Mouse (Mus musculus) cerebellum, postnatal 14 days (tissue): ENCODE data around the gene Tenm3.

ENCODE experiments used
- DNase-seq, 2 experiments: peaks; one replicate each; pipeline ENCODE4 v3.0.0; 2021; ENCODE audit warnings: mixed read lengths in 2 of 2

Gene Tenm3

DNA sequence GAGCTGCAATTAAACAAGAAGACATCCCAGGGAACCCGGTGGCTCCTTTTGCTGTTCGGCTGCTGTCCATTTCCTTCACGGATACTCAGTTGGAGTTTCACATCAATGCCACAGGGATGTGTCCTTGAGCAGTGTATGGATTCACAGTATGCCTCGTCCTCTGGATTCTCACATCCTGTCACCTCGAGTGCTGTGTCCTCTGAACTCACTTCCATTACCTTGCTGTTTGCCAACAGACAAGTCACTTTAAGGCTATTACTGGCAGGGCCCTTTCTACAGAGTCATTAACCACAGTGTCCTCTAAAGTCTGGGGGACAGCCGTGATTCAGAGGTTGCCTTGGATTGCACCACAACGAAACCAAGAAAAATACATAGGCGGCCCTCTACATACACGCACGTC is 110.0 kb downstream of the Tenm3 start:
- DNase-seq: no peak

- no peak for DNase-seq
Observed at GRCm38 (mm10) chr8:48733057-48733456, 110.7 kb downstream of the Tenm3 start.

DNA sequence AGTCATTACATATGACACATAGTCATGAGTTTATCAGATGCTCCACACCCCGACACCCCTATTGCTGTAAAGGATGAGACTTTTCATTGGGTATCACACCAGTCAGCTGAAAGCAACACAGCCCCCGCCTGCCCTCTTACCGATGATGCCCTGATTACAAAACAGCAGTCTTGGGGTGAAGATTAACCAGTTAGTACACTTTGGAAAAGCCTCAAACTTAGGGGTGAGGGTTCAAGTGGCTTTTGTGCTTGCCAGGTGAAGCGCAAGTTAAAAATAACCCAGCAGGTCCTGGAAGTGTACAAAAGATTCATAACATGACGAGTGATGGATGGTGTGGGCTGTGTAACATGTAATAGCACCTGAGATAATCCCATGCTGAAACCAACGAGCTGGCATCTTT is 113.0 kb downstream of the Tenm3 start:
- DNase-seq: no peak

GRCm38 (mm10) chr8:48728833-48729690 is 114.7 kb downstream of the Tenm3 start:
- no peak for DNase-seq

GRCm38 (mm10) chr8:48728006-48728405 is 115.7 kb downstream of the Tenm3 start:
- no peak for DNase-seq

GRCm38 (mm10) chr8:48722744-48723143 is 121.0 kb downstream of the Tenm3 start:
- no peak for DNase-seq

DNA sequence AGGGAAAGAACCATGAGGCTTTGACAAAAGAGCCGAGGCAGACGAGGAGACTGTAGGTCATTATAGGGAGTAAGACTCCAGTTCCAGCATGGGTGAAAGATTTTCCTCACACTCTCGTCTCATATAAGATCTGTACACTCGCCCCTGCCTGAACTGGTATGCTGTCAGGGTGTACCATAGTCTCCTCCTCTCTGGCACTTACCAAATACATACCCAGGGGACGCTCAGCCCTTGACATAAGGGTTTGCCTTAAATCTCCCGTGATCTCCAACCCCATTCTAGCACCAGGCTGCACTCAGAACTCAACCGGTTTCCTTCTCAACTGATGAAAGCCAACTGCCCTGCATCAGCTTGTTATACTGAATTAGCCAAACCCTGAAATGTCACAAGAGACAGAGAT is 121.4 kb downstream of the Tenm3 start:
- no peak for DNase-seq

DNA sequence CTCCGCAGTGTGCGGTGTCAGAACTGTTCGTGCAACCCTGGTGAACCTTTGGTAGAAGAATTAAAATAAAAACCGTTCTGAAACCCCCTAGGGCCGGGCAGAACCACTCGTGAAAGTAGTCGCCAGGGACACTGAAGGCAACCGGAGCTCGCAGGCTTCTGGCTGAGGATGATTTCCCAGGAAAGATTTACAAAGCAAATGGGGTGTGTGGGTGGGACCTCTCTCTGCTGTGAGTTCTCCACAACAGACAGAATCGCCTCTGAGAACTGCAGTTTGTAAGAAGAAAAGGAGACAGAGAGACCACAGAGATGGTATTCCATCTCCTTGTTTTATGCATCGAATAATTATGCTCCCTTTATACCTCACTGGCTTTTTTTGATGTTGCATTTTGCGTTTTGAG is 122.4 kb downstream of the Tenm3 start:
- DNase-seq: no peak

DNA sequence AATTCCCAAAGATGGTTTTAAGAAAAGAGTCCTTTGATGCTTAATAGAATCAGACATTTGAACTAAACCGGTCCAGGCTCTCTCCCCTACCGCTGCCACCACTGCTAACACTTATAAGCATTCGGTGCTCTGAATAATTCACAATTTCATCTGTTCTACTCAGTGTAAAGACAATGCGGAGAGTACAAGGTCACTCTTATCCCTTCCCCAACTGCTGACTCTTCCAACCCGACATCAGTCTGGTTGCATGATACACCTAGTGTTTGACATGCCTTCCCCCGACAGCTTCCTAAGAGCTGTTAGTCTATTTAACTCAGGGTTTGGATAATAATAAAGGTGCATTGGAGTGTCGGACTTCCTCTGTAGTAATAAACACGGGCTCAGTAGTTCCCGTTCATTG is 128.1 kb downstream of the Tenm3 start:
- DNase-seq: no peak

DNA sequence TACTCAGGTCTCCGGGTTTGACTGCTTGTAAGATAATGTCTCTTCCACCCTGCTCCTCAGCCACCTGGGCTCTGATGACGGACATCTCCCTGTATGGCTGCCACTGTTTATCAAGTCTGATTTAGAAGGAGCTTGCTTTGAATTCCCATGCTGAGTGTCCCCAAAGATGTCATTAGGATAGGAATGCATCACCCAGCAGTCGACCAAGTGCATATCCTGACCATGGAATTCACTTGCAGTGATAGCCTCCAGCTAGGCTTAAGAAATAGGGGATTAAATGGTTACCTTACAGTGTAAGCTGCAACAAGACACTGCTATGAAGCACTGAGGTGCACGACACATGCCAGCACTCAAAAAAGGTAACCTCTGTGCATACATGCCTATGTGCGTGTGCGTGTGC is 137.1 kb downstream of the Tenm3 start:
- no peak for DNase-seq

DNA sequence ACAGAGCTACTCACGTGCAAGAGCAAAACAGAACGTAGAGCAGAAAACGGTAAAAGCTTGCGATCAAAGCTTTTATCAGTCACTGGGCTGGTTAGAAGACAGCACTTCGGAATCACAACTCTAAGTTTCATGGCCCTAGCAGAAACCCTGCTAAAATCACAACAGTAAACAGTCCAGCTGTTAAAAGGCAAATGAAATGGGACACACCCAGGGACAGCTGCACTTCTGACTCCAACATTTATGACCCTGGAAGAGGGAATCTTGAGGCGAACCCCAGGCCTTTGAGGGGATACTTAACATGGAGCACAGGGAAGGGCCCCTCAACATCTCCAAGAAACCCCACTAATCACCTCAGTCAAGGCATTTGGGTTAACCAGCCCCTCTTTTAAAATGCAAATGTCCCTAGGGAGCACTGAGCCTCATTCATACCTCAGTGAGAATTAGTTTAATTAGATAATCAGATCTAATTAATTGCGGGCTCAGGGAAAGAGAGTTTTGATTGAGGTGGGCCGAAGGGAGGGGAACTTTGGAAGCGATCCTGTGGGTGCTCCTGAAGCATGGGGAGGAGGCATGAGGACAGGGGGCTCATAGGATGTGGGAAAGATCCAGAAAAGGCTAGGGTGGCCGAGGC is 138.8 kb downstream of the Tenm3 start:
- DNase-seq: no peak

GRCm38 (mm10) chr8:48704485-48704884 is 139.3 kb downstream of the Tenm3 start:
- no peak for DNase-seq

GRCm38 (mm10) chr8:48690665-48691395 is 152.9 kb downstream of the Tenm3 start:
- DNase-seq: peak; percentile 72 to 74

DNA sequence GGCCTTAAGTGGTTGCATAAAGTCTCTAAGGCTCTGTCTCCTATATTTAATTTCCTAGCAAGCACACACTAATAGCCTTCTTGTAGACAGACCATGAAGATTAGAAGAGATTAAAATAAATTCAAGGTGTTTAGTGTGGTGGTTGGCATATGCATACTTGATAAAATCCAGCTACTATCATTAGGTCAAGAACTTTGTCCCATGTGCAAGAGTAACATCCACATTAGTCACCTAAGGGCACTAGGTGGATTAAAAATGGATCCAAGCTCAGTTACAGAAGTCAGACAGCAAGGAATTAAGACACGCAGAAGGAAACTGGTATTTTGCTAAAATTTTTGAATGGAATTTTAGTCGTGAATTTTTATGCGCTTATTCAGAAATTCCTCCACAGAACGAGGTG is 155.0 kb downstream of the Tenm3 start:
- DNase-seq: no peak

DNA sequence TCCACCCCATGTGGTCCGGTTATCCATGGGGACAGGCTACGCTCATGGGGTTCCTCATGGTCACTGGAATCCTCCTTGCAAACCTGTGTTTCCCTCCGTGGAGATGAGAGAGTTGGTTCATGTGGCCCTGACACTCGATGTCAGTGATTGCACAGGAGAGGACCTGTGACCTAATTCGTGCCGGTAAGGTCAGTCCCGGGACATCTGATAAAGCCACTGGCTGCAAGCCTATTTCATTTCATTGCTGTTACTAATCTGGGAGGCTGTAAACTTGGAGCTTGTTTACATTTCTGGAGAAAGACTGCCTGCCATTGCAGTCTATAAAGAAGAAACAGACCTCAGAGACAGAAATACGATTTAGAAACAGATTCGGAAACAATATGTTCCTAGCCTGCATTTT is 155.6 kb downstream of the Tenm3 start:
- no peak for DNase-seq

GRCm38 (mm10) chr8:48673476-48673875 is 170.3 kb downstream of the Tenm3 start:
- DNase-seq: no peak

DNA sequence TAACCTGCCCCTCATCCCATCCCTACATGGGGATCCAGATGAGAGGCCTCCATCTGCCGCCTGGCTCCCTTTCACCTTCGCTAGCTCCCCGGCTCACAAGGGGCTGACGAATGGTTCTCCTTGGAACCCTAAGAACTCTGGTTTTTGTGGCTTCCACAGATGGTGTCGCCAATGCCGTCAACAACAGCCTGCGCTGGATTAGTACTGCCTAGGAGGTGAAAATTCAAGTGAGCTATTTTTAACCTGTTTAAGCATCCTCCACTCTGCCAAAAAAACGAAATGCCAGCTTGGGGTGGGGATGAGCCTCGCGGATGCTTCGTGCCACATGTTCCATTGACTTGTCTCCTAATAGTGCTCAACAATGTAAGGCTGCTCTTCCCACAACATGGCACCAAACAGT is 171.3 kb downstream of the Tenm3 start:
- no peak for DNase-seq

GRCm38 (mm10) chr8:48671318-48671717 is 172.4 kb downstream of the Tenm3 start:
- no peak for DNase-seq

DNA sequence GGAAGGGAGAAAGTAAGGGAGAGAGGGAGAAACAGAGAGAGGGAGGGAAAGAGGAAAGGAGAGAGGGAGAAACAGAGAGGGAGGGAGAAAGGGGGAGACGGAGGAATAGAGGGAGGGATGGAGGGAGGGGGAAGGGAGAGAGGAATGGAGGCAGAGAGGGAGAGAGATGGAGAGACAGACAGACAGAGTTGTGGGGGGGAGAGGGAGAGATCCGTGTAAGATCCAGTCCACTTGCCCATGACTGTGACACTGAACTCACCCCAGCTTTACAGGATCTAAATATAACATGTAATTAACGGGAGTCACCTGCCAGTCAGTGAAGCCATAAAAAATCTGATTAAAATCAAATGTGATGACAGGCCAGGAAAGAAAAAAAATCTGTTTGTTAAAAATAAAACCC is 172.9 kb downstream of the Tenm3 start:
- DNase-seq: no peak

GRCm38 (mm10) chr8:48670387-48670786 is 173.4 kb downstream of the Tenm3 start:
- no peak for DNase-seq

DNA sequence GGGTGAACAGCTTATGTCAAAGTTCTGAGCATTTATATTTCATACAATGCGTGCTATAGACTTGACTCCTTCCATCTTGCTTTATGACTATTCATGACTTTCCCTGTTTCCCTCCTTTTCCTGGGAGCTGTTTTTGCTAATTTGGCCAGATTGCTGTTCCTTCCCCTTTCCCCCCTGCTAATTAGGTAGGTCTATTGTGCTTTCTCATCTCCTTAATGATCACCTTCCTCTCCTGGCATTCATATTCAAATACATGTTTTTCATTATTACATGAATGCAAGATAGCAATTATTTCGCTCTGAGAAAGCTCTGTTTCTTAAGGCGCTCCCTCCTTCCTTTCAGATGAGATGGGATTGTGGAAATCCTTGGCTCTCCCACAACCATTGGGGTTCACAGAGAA is 178.6 kb downstream of the Tenm3 start:
- DNase-seq: no peak

DNA sequence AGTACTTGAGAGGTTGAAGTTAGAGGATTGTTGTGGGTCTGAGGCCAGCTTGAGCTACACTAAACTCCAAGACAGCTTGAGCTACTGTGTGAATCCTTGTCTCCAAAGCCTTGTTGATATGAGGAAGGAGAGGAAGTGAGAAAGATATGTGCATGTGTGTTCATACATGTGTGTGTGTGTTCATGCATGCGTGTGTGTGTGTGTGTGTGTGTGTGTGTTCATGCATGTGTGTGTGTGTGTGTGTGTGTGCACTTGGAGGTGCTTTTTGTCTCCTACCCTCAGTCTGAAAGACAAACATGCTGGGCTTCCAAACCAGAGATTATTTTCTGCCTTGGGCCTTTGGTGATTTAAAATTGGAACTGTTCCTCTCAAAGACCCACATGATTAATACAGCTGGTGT is 184.5 kb downstream of the Tenm3 start:
- DNase-seq: no peak

GRCm38 (mm10) chr8:48655381-48656043 is 188.2 kb downstream of the Tenm3 start:
- peak in 1 of 2 experiments; percentile 7 for DNase-seq
